Mouse (Mus musculus) CH12.LX (cell line): ENCODE measurements around the gene Gm4869. TPM values are rescaled to one million over a fixed set of nuclear protein-coding genes. Genes with fewer than 3 reads are reported as not detected.

Experiments
- DNase-seq: peaks from one replicate; pipeline ENCODE4 v3.0.0-alpha.2; 2013; ENCODE audit errors: extremely low read depth
- H3K27ac ChIP-seq: 2 replicates; pipeline ENCODE4 v1.5.1; 2012; ENCODE audit warnings: low read depth, mild to moderate bottlenecking, control low read depth, moderate library complexity; ENCODE audit not compliant: insufficient read depth
- H3K27me3 ChIP-seq: replicated peaks from 2 replicates; pipeline ENCODE3; 2012; ENCODE audit warnings: inconsistent platforms
- H3K36me3 ChIP-seq, 2 experiments: replicated peaks in 1 of 2; 2 replicates each; pipeline versions ENCODE3 to v1.6.1; 2012; ENCODE audit warnings: inconsistent platforms in 1 of 2, low read length in 1 of 2, mild to moderate bottlenecking in 1 of 2, mixed read lengths in 1 of 2, moderate library complexity in 1 of 2; ENCODE audit not compliant: control insufficient read depth in 1 of 2, insufficient read depth in 1 of 2
- H3K4me1 ChIP-seq, 2 experiments: 2 replicates each; pipeline ENCODE4 v1.6.1; 2012; ENCODE audit warnings: inconsistent platforms in 1 of 2, moderate library complexity in 1 of 2; ENCODE audit not compliant: insufficient read depth in 2 of 2, control insufficient read depth in 1 of 2
- H3K4me2 ChIP-seq: 2 replicates; pipeline ENCODE4 v1.6.1; 2012; ENCODE audit warnings: low read depth, mild to moderate bottlenecking, control low read depth; ENCODE audit not compliant: poor library complexity, insufficient read depth, severe bottlenecking
- H3K4me3 ChIP-seq, 3 experiments: fragments of 150-350 bp in 1 of 3; sonication (generic) in 1 of 3; replicated peaks in 1 of 3; 2 replicates each; pipeline versions ENCODE3 to v1.5.1; 2011 to 2012; ENCODE audit warnings: low read depth in 2 of 3, low read length in 2 of 3, mild to moderate bottlenecking in 2 of 3, moderate library complexity in 2 of 3, control low read depth in 1 of 3, improper control_type of control experiment in 1 of 3, inconsistent platforms in 1 of 3, mixed read lengths in 1 of 3; ENCODE audit not compliant: poor library complexity in 1 of 3
- H3K79me2 ChIP-seq: replicated peaks from 2 replicates; pipeline ENCODE4 v1.6.1; 2012; ENCODE audit warnings: mild to moderate bottlenecking, moderate library complexity; ENCODE audit not compliant: control insufficient read depth, poor library complexity, insufficient read depth, severe bottlenecking; ENCODE audit errors: extremely low read depth
- H3K9ac ChIP-seq: 2 replicates; pipeline ENCODE4 v1.6.1; 2012; ENCODE audit warnings: low read depth, mild to moderate bottlenecking, control low read depth, moderate library complexity; ENCODE audit not compliant: insufficient read depth
- H3K9me3 ChIP-seq: replicated peaks from 2 replicates; pipeline ENCODE3; 2012; ENCODE audit warnings: low read length, inconsistent platforms, mixed read lengths
- BHLHE40 ChIP-seq: IDR thresholded peaks from 2 replicates; pipeline ENCODE4 v1.6.1; 2011; ENCODE audit warnings: mild to moderate bottlenecking, low read depth, low read length, improper control_type of control experiment
- CHD1 ChIP-seq: IDR thresholded peaks from 2 replicates; pipeline ENCODE4 v1.6.1; 2012; ENCODE audit warnings: low read depth, low read length, improper control_type of control experiment, inconsistent platforms
- ELF1 ChIP-seq: IDR thresholded peaks from 2 replicates; pipeline ENCODE4 v1.6.1; 2014; ENCODE audit warnings: low read depth, mild to moderate bottlenecking, inconsistent platforms, low read length, improper control_type of control experiment
- ETS1 ChIP-seq: conservative IDR thresholded peaks from 2 replicates; pipeline ENCODE4 v1.6.1; 2012; ENCODE audit warnings: low read depth, mild to moderate bottlenecking, inconsistent platforms, low read length, improper control_type of control experiment, moderate library complexity
- GABPA ChIP-seq: IDR thresholded peaks from 2 replicates; pipeline ENCODE4 v1.6.1; 2012; ENCODE audit warnings: low read depth, low read length, improper control_type of control experiment, inconsistent platforms; ENCODE audit not compliant: insufficient replicate concordance
- KAT2A ChIP-seq: IDR thresholded peaks from 2 replicates; pipeline ENCODE4 v1.6.1; 2012; ENCODE audit warnings: low read length, improper control_type of control experiment, inconsistent platforms; ENCODE audit not compliant: insufficient replicate concordance
- MAFK ChIP-seq: IDR thresholded peaks from 2 replicates; pipeline ENCODE4 v1.6.1; 2011; ENCODE audit warnings: low read length, improper control_type of control experiment; ENCODE audit not compliant: insufficient replicate concordance
- MAX ChIP-seq: IDR thresholded peaks from 2 replicates; pipeline ENCODE4 v1.6.1; 2011; ENCODE audit warnings: low read length, improper control_type of control experiment
- MAZ ChIP-seq: IDR thresholded peaks from 2 replicates; pipeline ENCODE4 v1.6.1; 2012; ENCODE audit warnings: low read depth, mild to moderate bottlenecking, inconsistent platforms, low read length, improper control_type of control experiment, moderate library complexity
- MEF2A ChIP-seq: IDR thresholded peaks from 2 replicates; pipeline ENCODE4 v1.6.1; 2014; ENCODE audit warnings: low read depth, mild to moderate bottlenecking, inconsistent platforms, low read length, improper control_type of control experiment, borderline replicate concordance
- MXI1 ChIP-seq: IDR thresholded peaks from 2 replicates; pipeline ENCODE4 v1.6.1; 2011; ENCODE audit warnings: mild to moderate bottlenecking, low read depth, low read length, improper control_type of control experiment
- POLR2A ChIP-seq: IDR thresholded peaks from 2 replicates; pipeline ENCODE4 v1.6.1; 2011; ENCODE audit warnings: low read depth, mild to moderate bottlenecking, improper control_type of control experiment, low read length
- SIN3A ChIP-seq: IDR thresholded peaks from 2 replicates; pipeline ENCODE4 v1.6.1; 2012; ENCODE audit warnings: low read length, improper control_type of control experiment, inconsistent platforms
- SMC3 ChIP-seq: IDR thresholded peaks from 2 replicates; pipeline ENCODE4 v1.6.1; 2011; ENCODE audit warnings: low read depth, low read length, improper control_type of control experiment
- UBTF ChIP-seq: IDR thresholded peaks from 2 replicates; pipeline ENCODE4 v1.6.1; 2012; ENCODE audit warnings: low read depth, mild to moderate bottlenecking, inconsistent platforms, low read length, improper control_type of control experiment, moderate library complexity
- ZKSCAN1 ChIP-seq: IDR thresholded peaks from 2 replicates; pipeline ENCODE4 v1.6.1; 2012; ENCODE audit warnings: low read depth, inconsistent platforms, low read length, improper control_type of control experiment, borderline replicate concordance
- ZMIZ1 ChIP-seq: IDR thresholded peaks from 2 replicates; pipeline ENCODE4 v1.6.1; 2012; ENCODE audit warnings: low read depth, mild to moderate bottlenecking, inconsistent platforms, low read length, improper control_type of control experiment
- dilution Hi-C: fragments of 300-500 bp; cut with MboI; formaldehyde crosslinking; loops from 2 replicates; pipeline ENCODE4 v1.14.3; 2020; ENCODE audit warnings: low sequenced_read_pairs; ENCODE audit not compliant: extremely low pct_unique_long_range_greater_than_20kb, extremely low pct_ligation_motif_present
- in situ Hi-C: fragments of 300-500 bp; cut with MboI; formaldehyde crosslinking; loops from 3 replicates; pipeline ENCODE4 v1.14.3; 2019; ENCODE audit warnings: low sequenced_read_pairs, low pct_ligation_motif_present, low pct_unique_long_range_greater_than_20kb, mixed read lengths
- polyA plus RNA-seq: library from polyadenylated mRNA; unstranded; fragments of >175 nt; gene quantifications from 2 replicates; pipeline ENCODE4 v1.2.1, GENCODE M21; 2012; ENCODE audit warnings: low read depth; ENCODE audit not compliant: insufficient read length
- total RNA-seq, 2 experiments: library from RNA; depleted of rRNA; stranded (reverse); fragments of 300-350 nt in 1 of 2; fragments of >200 nt in 1 of 2; gene quantifications; 2 replicates each; pipeline ENCODE4 v1.2.3; 2012 to 2014

Gene Gm4869
- total and polyA plus RNA-seq, 3 experiments, result not detected

DNA sequence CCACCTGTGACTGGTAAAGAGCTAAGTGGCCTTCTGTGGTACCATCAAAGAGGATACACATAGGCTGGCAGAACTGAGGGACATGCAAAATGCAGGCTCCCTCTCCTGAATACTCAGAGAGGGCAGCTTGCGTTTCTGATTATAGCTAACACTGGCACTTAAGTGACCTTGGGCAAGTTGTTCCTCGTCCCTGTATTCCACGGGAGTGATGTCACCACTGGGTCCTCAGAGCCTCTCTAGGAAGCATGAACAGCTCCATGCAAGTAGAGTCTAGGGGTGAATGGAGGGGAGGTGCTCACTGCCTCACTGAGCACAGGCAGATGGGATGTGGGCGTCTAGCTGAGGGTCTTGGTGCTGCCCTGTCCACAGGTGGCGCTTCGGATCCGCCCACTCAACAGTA lies 609 bp downstream of the Gm4869 start:
- no peaks in the 10 kb centered on the region for H3K9me3 ChIP-seq
- no peak overlapping the region for H3K9ac ChIP-seq
- TF ChIP-seq ZKSCAN1 (no peak), CHD1 (no peak), MAX (no peak), BHLHE40 (no peak), KAT2A (no peak), MAZ (no peak), MEF2A (no peak), ETS1 (no peak), SIN3A (no peak), SMC3 (no peak), ZMIZ1 (no peak), GABPA (no peak), ELF1 (no peak), MXI1 (no peak)
- TF ChIP-seq, all 38 proteins: peak for 0
- Histone ChIP-seq H3K79me2 (no peaks in the 10 kb centered on the region), H3K4me3 (no peak overlapping the region), H3K27me3 (no peaks in the 10 kb centered on the region), H3K4me2 (no peak overlapping the region), H3K36me3 (peaks cover 44 to 70% of the 10 kb centered on the region in 2 experiments), H3K4me1 (peaks cover 0 to 17% of the 10 kb centered on the region in 2 experiments; a peak in 2 of 4 replicates), H3K27ac (no peak overlapping the region)
- in situ Hi-C loops, result no loop called here
- DNase-seq, result no peak
- dilution Hi-C loops, result no loop called here

DNA sequence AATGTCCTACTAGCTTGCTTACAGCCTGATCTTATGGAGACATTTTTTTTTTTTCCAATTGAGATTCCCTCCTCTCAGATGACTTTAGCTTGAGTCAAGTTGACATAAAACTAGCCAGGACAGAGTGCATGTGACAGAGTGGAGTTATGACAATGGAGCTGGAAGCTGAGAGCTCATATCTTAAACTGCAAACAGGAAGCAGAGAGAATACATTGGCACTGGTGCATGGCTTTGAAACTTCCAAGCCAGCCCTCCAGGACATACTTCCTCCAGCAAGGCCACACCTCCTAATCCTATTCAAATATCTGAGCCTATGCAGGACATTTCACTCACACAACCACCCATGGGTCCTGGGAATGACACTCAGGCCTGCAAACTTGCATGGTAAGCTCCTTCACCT lies 9.0 kb downstream of the Gm4869 start:
- Histone ChIP-seq H3K9me3 (no peaks in the 10 kb centered on the region), H3K79me2 (no peaks in the 10 kb centered on the region), H3K27me3 (no peaks in the 10 kb centered on the region), H3K4me3 (no peak overlapping the region), H3K36me3 (peaks cover 0 to 4% of the 10 kb centered on the region in 2 experiments), H3K4me2 (no peak overlapping the region), H3K27ac (no peak overlapping the region), H3K4me1 (peaks cover 0 to 4% of the 10 kb centered on the region in 2 experiments; a peak in 2 of 4 replicates), H3K9ac (no peak overlapping the region)
- dilution Hi-C loops (no loop called here), in situ Hi-C loops (no loop called here)
- no peak for DNase-seq
- no peak for TF ChIP-seq UBTF
- TF ChIP-seq MAFK, result no peak
- no peak for TF ChIP-seq ZKSCAN1
- TF ChIP-seq POLR2A, result no peak
